7 mouse cellular contexts compared by ENCODE assay signal in the genomic region with DNA sequence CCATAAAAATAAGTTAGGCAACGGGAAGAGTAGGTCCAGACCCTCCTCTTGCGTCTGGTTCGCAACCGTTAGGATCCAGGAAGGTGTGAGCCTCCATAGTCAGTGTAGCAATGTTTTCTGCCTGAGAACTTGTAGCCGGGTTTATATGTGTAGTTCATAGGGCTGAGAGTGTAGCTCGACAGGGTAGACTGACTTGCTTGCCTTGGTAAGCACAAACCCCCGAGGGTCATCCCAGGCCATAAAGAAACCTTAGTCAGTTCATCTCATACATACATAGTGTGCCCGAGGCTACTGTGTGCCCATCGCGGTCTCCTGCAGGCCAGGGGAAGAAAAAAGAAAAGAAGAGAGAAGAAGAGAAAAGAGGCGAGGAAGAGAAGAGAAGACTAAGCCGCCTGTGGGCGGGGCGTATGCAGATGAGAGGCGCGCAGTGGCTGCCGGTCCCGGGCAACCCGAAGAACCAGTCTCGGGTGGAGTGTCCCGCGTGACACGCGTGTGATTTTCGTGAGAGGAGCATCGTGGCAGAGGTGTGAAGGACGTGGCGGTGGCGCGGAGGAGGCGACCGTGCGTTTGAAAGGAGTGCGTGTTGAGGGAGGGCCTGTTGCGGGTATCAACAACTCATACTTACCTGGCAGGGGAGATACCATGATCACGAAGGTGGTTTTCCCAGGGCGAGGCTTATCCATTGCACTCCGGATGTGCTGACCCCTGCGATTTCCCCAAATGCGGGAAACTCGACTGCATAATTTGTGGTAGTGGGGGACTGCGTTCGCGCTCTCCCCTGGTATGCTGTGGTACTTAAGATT. TPM values are rescaled to one million over a fixed set of nuclear protein-coding genes. Genes with fewer than 3 reads are reported as not detected.
DNase-seq lines count a peak whose midpoint lies in the region; ATAC-seq and TF ChIP-seq lines count a peak whose summit lies in the region.
"Not testable (repeated sequence)": the region's sequence is repeated elsewhere in the genome, so short reads cannot be mapped to it uniquely, and the experiment has no call there.

No protein-coding gene starts in this region.

- not testable (repeated sequence) for H3K9me3 ChIP-seq in embryonic facial prominence, embryonic 12.5 days; forebrain, postnatal 0 days (ENCODE audit: low read length); hindbrain, embryonic 10.5 days; liver, embryonic 11.5 days (ENCODE audit: control insufficient read depth, low read length); midbrain, embryonic 10.5 days (replicated peaks)

- not testable (repeated sequence) for H3K4me2 ChIP-seq in embryonic facial prominence, embryonic 12.5 days (replicated peaks); forebrain, postnatal 0 days (ENCODE audit: low read depth); liver, embryonic 11.5 days

- H3K9ac ChIP-seq in embryonic facial prominence, embryonic 12.5 days; forebrain, postnatal 0 days; liver, embryonic 11.5 days (ENCODE audit: low read depth, low read length): not testable (repeated sequence)

- not testable (repeated sequence) for H3K27ac ChIP-seq in embryonic facial prominence, embryonic 12.5 days; forebrain, postnatal 0 days (ENCODE audit: low read depth, low read length); kidney, adult 2 months (ENCODE audit: insufficient read depth, low read depth, low read length); liver, embryonic 11.5 days (ENCODE audit: low read depth, low read length)
- peak overlapping the region; percentile 79 for H3K27ac ChIP-seq in hindbrain, embryonic 10.5 days
- peak overlapping the region; percentile 76 for H3K27ac ChIP-seq in midbrain, embryonic 10.5 days (replicated peaks)

- not testable (repeated sequence) for TF ChIP-seq POLR2A in kidney, adult 2 months (IDR thresholded peaks at IDR 0.05; ENCODE audit: low read depth, low read length)

- not testable (repeated sequence) for H3K27me3 ChIP-seq in embryonic facial prominence, embryonic 12.5 days; forebrain, postnatal 0 days (ENCODE audit: insufficient read depth, low read length); hindbrain, embryonic 10.5 days (ENCODE audit: insufficient read depth, poor library complexity, severe bottlenecking); kidney, adult 2 months (replicated peaks; ENCODE audit: control insufficient read depth, insufficient read depth, low read length); liver, embryonic 11.5 days (replicated peaks; ENCODE audit: control insufficient read depth, insufficient read depth, low read length); midbrain, embryonic 10.5 days (ENCODE audit: low read depth, poor library complexity, severe bottlenecking)

- peak; percentile 37 for ATAC-seq in embryonic facial prominence, embryonic 12.5 days (ENCODE audit: insufficient number of reproducible peaks, insufficient read depth, low FRiP score, low TSS enrichment)
- peak; percentile 50 for ATAC-seq in forebrain, postnatal 0 days
- ATAC-seq in liver, embryonic 11.5 days (replicated peaks; ENCODE audit: low FRiP score): peak; percentile 37
- ATAC-seq in neutrophil, adult 5-6 weeks (ENCODE audit: extremely low read depth, insufficient number of reproducible peaks, low FRiP score, poor library complexity, severe bottlenecking): peak; percentile 30

- TF ChIP-seq CTCF in forebrain, postnatal 0 days (IDR thresholded peaks at IDR 0.05; ENCODE audit: low read depth); kidney, adult 2 months (conservative IDR thresholded peaks at IDR 0.05; ENCODE audit: insufficient read depth, insufficient read length, low read depth, low read length): not testable (repeated sequence)

- not testable (repeated sequence) for DNase-seq in forebrain, postnatal 0 days; hindbrain, embryonic 10.5 days (ENCODE audit: low spot score); kidney, adult 2 months; liver, embryonic 11.5 days (ENCODE audit: low spot score); midbrain, embryonic 10.5 days (ENCODE audit: low spot score)

- 0% methylated on average over 11 of the region's 44 CpGs for WGBS in embryonic facial prominence, embryonic 12.5 days
- WGBS in forebrain, postnatal 0 days: 0% methylated on average over 10 of the region's 44 CpGs
- under 1% methylated on average over 12 of the region's 44 CpGs for WGBS in hindbrain, embryonic 10.5 days
- WGBS in kidney, adult 2 months: 2% methylated on average over 11 of the region's 44 CpGs
- WGBS in liver, embryonic 11.5 days: under 1% methylated on average over 10 of the region's 44 CpGs
- 2% methylated on average over 13 of the region's 44 CpGs for WGBS in midbrain, embryonic 10.5 days

- H3K4me3 ChIP-seq in embryonic facial prominence, embryonic 12.5 days: 0 out of 2 replicates have a peak overlapping the region, but pooled peaks have one; percentile 20
- H3K4me3 ChIP-seq in forebrain, postnatal 0 days (ENCODE audit: low read depth, low read length): 0 out of 2 replicates have a peak overlapping the region, but pooled peaks have one; percentile 12
- H3K4me3 ChIP-seq in hindbrain, embryonic 10.5 days: 0 out of 2 replicates have a peak overlapping the region, but pooled peaks have one; percentile 32
- H3K4me3 ChIP-seq in kidney, adult 2 months (ENCODE audit: insufficient read depth, low read depth, low read length): 0 out of 2 replicates have a peak overlapping the region, but pooled peaks have one; percentile 14
- H3K4me3 ChIP-seq in liver, embryonic 11.5 days (ENCODE audit: low read depth, low read length): not testable (repeated sequence)
- peak overlapping the region; percentile 36; the same call in 1 of the 2 replicates for H3K4me3 ChIP-seq in midbrain, embryonic 10.5 days

- H3K36me3 ChIP-seq in embryonic facial prominence, embryonic 12.5 days; forebrain, postnatal 0 days (ENCODE audit: insufficient read depth); hindbrain, embryonic 10.5 days; kidney, adult 2 months (ENCODE audit: control insufficient read depth, insufficient read depth, low read length); liver, embryonic 11.5 days (ENCODE audit: control insufficient read depth, insufficient read depth, low read length); midbrain, embryonic 10.5 days: not testable (repeated sequence)

- H3K4me1 ChIP-seq in embryonic facial prominence, embryonic 12.5 days; forebrain, postnatal 0 days (ENCODE audit: insufficient read depth); hindbrain, embryonic 10.5 days (replicated peaks); kidney, adult 2 months (ENCODE audit: control insufficient read depth, insufficient read depth, low read length); liver, embryonic 11.5 days (replicated peaks; ENCODE audit: control insufficient read depth, insufficient read depth, low read length); midbrain, embryonic 10.5 days: not testable (repeated sequence)

RNA-seq across cellular contexts. Expression of gene Eapp, which starts 14.2 kb away (rescaled TPM):
- polyA plus RNA-seq in embryonic facial prominence, embryonic 12.5 days (2016; fragmentation: Nextera tagmentation; extraction: Ambion mirVana): 67.3 and 67.5 TPM in 2 replicates
- total RNA-seq in forebrain, postnatal 0 days (2014; rRNA removed): 34.5 and 38.9 TPM in 2 replicates
- 94.9 and 105 TPM in 2 replicates for polyA plus RNA-seq in forebrain, postnatal 0 days (2015; fragmentation: Nextera tagmentation; extraction: Ambion mirVana)
- 74.2 and 75.9 TPM in 2 replicates for polyA plus RNA-seq in hindbrain, embryonic 10.5 days (2016; fragmentation: Nextera tagmentation; extraction: Ambion mirVana)
- 9.1 and 21.0 TPM in 2 replicates for polyA plus RNA-seq in kidney, adult 2 months (2012; rRNA removed)
- polyA plus RNA-seq in liver, embryonic 11.5 days (2014; fragmentation: Nextera tagmentation; extraction: Ambion mirVana): 59.9 and 68.4 TPM in 2 replicates
- 71.0 and 73.0 TPM in 2 replicates for polyA plus RNA-seq in midbrain, embryonic 10.5 days (2016; fragmentation: Nextera tagmentation; extraction: Ambion mirVana)
- 72.9 and 117 TPM in 2 replicates for total RNA-seq in neutrophil, adult 5-6 weeks (2017)

RNA-seq across cellular contexts. Expression of gene Sptssa, which starts 53.5 kb away (rescaled TPM):
- polyA plus RNA-seq in embryonic facial prominence, embryonic 12.5 days (2016; fragmentation: Nextera tagmentation; extraction: Ambion mirVana): 187 and 197 TPM in 2 replicates
- 70.6 and 78.6 TPM in 2 replicates for total RNA-seq in forebrain, postnatal 0 days (2014; rRNA removed)
- polyA plus RNA-seq in forebrain, postnatal 0 days (2015; fragmentation: Nextera tagmentation; extraction: Ambion mirVana): 206 TPM in 2 replicates
- polyA plus RNA-seq in hindbrain, embryonic 10.5 days (2016; fragmentation: Nextera tagmentation; extraction: Ambion mirVana): 164 TPM in 2 replicates
- 70.5 and 80.1 TPM in 2 replicates for polyA plus RNA-seq in kidney, adult 2 months (2012; rRNA removed)
- 95.8 and 99.8 TPM in 2 replicates for polyA plus RNA-seq in liver, embryonic 11.5 days (2014; fragmentation: Nextera tagmentation; extraction: Ambion mirVana)
- polyA plus RNA-seq in midbrain, embryonic 10.5 days (2016; fragmentation: Nextera tagmentation; extraction: Ambion mirVana): 175 and 179 TPM in 2 replicates
- total RNA-seq in neutrophil, adult 5-6 weeks (2017): 39.2 and 47.3 TPM in 2 replicates
